Mouse (Mus musculus): ENCODE measurements around the gene Cenpv. TPM values are rescaled to one million over a fixed set of nuclear protein-coding genes. Genes with fewer than 3 reads are reported as not detected.

The Cenpv gene
- polyA plus RNA-seq, 2 experiments, result 22.3 to 26.6 TPM

- ATAC-seq (ENCODE audit: insufficient read depth) (peak; percentile 68), DNase-seq (ENCODE audit: low read depth in 3 of 3, low spot score in 3 of 3) (peak in 1 of 3 experiments; percentile 60)
- Histone ChIP-seq H3K9me3 (ENCODE audit: control insufficient read depth, low read length) (no peaks in the 10 kb centered on the region), H3K27ac (peak overlapping the region; percentile 14), H3K4me3 (ENCODE audit: insufficient read depth in 1 of 2, low read depth in 2 of 2, low read length in 2 of 2) (peak overlapping the region; percentile 64 to 65), H3K36me3 (replicated peaks; ENCODE audit: control insufficient read depth, insufficient read depth, low read depth) (no peaks in the 10 kb centered on the region), H3K4me2 (ENCODE audit: low read depth) (peak overlapping the region; percentile 95), H3K27me3 (ENCODE audit: control insufficient read depth, insufficient read depth, low read length) (no peaks in the 10 kb centered on the region), H3K9ac (replicated peaks) (peak overlapping the region; percentile 56), H3K4me1 (replicated peaks; ENCODE audit: control insufficient read depth in 2 of 2, insufficient read depth in 2 of 2, low read length in 1 of 2) (peaks cover 8 to 32% of the 10 kb centered on the region in 2 experiments)
- WGBS (ENCODE audit: insufficient replicate concordance), result 10% methylated on average over 16 of the region's 16 CpGs
- no peak for TF ChIP-seq CTCF (IDR thresholded peaks at IDR 0.05; ENCODE audit: low read depth)
- peak; percentile 73 for TF ChIP-seq EP300 (IDR thresholded peaks at IDR 0.05; ENCODE audit: low read depth)
These were observed 37.6 kb upstream of the Cenpv start for GRCm38 (mm10) chr11:62576530-62577152.

GRCm38 (mm10) chr11:62575659-62576438, 36.8 kb upstream of the Cenpv start:
- peak in 1 of 3 experiments; percentile 48 for DNase-seq (ENCODE audit: low read depth in 3 of 3, low spot score in 3 of 3)
- Histone ChIP-seq H3K27ac (peak overlapping the region; percentile 5), H3K27me3 (ENCODE audit: control insufficient read depth, insufficient read depth, low read length) (no peaks in the 10 kb centered on the region), H3K4me2 (ENCODE audit: low read depth) (peak overlapping the region; percentile 95), H3K36me3 (replicated peaks; ENCODE audit: control insufficient read depth, insufficient read depth, low read depth) (no peaks in the 10 kb centered on the region), H3K9ac (replicated peaks) (peak overlapping the region; percentile 56), H3K9me3 (ENCODE audit: control insufficient read depth, low read length) (no peaks in the 10 kb centered on the region), H3K4me3 (ENCODE audit: insufficient read depth in 1 of 2, low read depth in 2 of 2, low read length in 2 of 2) (peak overlapping the region; percentile 64 to 65), H3K4me1 (replicated peaks; ENCODE audit: control insufficient read depth in 2 of 2, insufficient read depth in 2 of 2, low read length in 1 of 2) (peaks cover 8 to 32% of the 10 kb centered on the region in 2 experiments)
- 6% methylated on average over 27 of the region's 27 CpGs for WGBS (ENCODE audit: insufficient replicate concordance)
- TF ChIP-seq CTCF (IDR thresholded peaks at IDR 0.05; ENCODE audit: low read depth) (no peak), EP300 (IDR thresholded peaks at IDR 0.05; ENCODE audit: low read depth) (no peak)
- ATAC-seq (ENCODE audit: insufficient read depth), result peak; percentile 64

GRCm38 (mm10) chr11:62575297-62575658, 36.2 kb upstream of the Cenpv start:
- Histone ChIP-seq H3K4me1 (replicated peaks; ENCODE audit: control insufficient read depth in 2 of 2, insufficient read depth in 2 of 2, low read length in 1 of 2) (peaks cover 8 to 27% of the 10 kb centered on the region in 2 experiments), H3K27me3 (ENCODE audit: control insufficient read depth, insufficient read depth, low read length) (no peaks in the 10 kb centered on the region), H3K4me2 (ENCODE audit: low read depth) (peak overlapping the region; percentile 95), H3K9ac (replicated peaks) (peak overlapping the region; percentile 56), H3K27ac (no peak overlapping the region), H3K4me3 (ENCODE audit: insufficient read depth in 1 of 2, low read depth in 2 of 2, low read length in 2 of 2) (peak overlapping the region; percentile 64 to 65), H3K9me3 (ENCODE audit: control insufficient read depth, low read length) (no peaks in the 10 kb centered on the region), H3K36me3 (replicated peaks; ENCODE audit: control insufficient read depth, insufficient read depth, low read depth) (no peaks in the 10 kb centered on the region)
- DNase-seq (ENCODE audit: low read depth in 3 of 3, low spot score in 3 of 3), result peak; percentile 66 to 70 (median 66)
- peak; percentile 63 for ATAC-seq (ENCODE audit: insufficient read depth)
- WGBS (ENCODE audit: insufficient replicate concordance), result 2% methylated on average over 9 of the region's 9 CpGs
- TF ChIP-seq EP300 (IDR thresholded peaks at IDR 0.05; ENCODE audit: low read depth), result no peak
- peak; percentile 98 for TF ChIP-seq CTCF (IDR thresholded peaks at IDR 0.05; ENCODE audit: low read depth)

- H3K27ac ChIP-seq, result no peak overlapping the region
- ATAC-seq (ENCODE audit: insufficient read depth) (no peak), DNase-seq (ENCODE audit: low read depth in 3 of 3, low spot score in 3 of 3) (no peak)
- H3K4me2 ChIP-seq (ENCODE audit: low read depth), result no peak overlapping the region
- H3K9me3 ChIP-seq (ENCODE audit: control insufficient read depth, low read length), result no peaks in the 10 kb centered on the region
- WGBS (ENCODE audit: insufficient replicate concordance), result 58% methylated on average over 4 of the region's 4 CpGs
- H3K27me3 ChIP-seq (ENCODE audit: control insufficient read depth, insufficient read depth, low read length), result no peaks in the 10 kb centered on the region
- peaks cover 8 to 24% of the 10 kb centered on the region in 2 experiments for H3K4me1 ChIP-seq (replicated peaks; ENCODE audit: control insufficient read depth in 2 of 2, insufficient read depth in 2 of 2, low read length in 1 of 2)
- H3K36me3 ChIP-seq (replicated peaks; ENCODE audit: control insufficient read depth, insufficient read depth, low read depth), result no peaks in the 10 kb centered on the region
- H3K4me3 ChIP-seq (ENCODE audit: insufficient read depth in 1 of 2, low read depth in 2 of 2, low read length in 2 of 2), result no peak overlapping the region
- H3K9ac ChIP-seq (replicated peaks), result no peak overlapping the region
- TF ChIP-seq EP300 (IDR thresholded peaks at IDR 0.05; ENCODE audit: low read depth) (no peak), CTCF (IDR thresholded peaks at IDR 0.05; ENCODE audit: low read depth) (no peak)
These were observed 35.6 kb upstream of the Cenpv start for GRCm38 (mm10) chr11:62574703-62575085.

Data from liver, embryonic 14.5 days (tissue).